Comparison of ENCODE assay signal across 9 mouse cellular contexts in the genomic region with DNA sequence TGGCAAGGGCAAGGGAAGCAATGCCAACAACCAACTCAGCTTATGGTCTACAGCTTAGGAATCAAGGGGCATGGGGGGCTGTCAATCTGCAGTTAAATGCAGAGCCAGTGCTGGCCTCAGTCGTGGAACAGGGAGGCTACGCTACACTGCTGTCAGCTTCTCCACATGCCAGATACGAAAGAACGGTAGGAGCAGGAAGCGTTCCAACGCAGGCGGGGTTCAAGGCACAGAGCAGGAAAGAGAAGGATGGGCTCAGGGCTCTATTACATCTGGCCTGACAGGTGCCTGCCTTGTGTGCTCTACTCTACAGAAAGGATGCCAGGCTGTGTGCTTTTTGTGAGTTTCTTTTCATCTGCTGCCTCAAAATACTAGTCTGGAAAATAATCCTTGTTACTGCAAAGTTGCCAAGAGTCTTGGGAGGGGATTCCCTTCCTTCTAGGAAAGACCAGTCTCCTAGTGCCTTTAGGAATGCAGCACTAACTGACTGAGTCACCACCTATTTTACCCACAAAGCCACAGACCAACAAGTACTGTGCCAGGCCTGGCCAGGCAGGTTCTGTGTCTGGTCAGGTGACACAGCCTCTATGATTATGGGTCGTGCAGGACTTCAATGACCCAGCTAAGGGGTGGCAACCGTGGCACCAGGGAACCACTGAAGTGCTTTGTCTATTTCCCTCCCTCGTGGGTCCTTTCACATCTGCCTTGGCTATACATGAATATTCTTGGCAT. TPM values are rescaled to one million over a fixed set of nuclear protein-coding genes. Genes with fewer than 3 reads are reported as not detected.
A peak's percentile ranks its signal among the peaks of the same experiment; 100 is the strongest.
DNase-seq lines count a peak whose midpoint lies in the region; ATAC-seq and TF ChIP-seq lines count a peak whose summit lies in the region.
"Had no signal": no experiment of that assay in that cellular context is flagged by ENCODE, and none has a peak within 500 bp of the region (broad histone marks: within the 10 kb centered on the region; RNA-seq: fewer than 3 reads in every experiment).

No protein-coding gene starts in this region.

- no peak overlapping the region for H3K4me2 ChIP-seq in hindbrain, postnatal 0 days (ENCODE audit: low read depth, low read length)
- H3K4me2 ChIP-seq in lung, embryonic 16.5 days (ENCODE audit: low read depth, low read length) = no peak overlapping the region
- H3K4me2 ChIP-seq: midbrain, embryonic 15.5 days had no signal

- no peak overlapping the region for H3K4me3 ChIP-seq in hindbrain, postnatal 0 days (ENCODE audit: low read length)
- H3K4me3 ChIP-seq in hindbrain, embryonic 10.5 days = no peak overlapping the region
- H3K4me3 ChIP-seq in lung, embryonic 16.5 days (ENCODE audit: low read length) = no peak overlapping the region
- H3K4me3 ChIP-seq: midbrain, embryonic 15.5 days had no signal

- H3K9ac ChIP-seq in hindbrain, postnatal 0 days (replicated peaks; ENCODE audit: low read length) = no peak overlapping the region
- H3K9ac ChIP-seq in lung, embryonic 16.5 days (ENCODE audit: low read length) = no peak overlapping the region
- H3K9ac ChIP-seq: midbrain, embryonic 15.5 days had no signal

- H3K36me3 ChIP-seq in hindbrain, postnatal 0 days (ENCODE audit: insufficient read depth, low read length) = peaks cover 11% of the 10 kb centered on the region; the same call in 1 of the 2 replicates
- H3K36me3 ChIP-seq in hindbrain, embryonic 10.5 days = peaks cover 40% of the 10 kb centered on the region
- H3K36me3 ChIP-seq in lung, embryonic 16.5 days (ENCODE audit: control insufficient read depth, insufficient read depth, low read length) = peaks cover 6% of the 10 kb centered on the region

- no peak for DNase-seq in hindbrain, postnatal 0 days (ENCODE audit: low spot score)
- no peak for DNase-seq in hindbrain, embryonic 10.5 days (ENCODE audit: low spot score)
- DNase-seq in Muller cell, postnatal 12 days (ENCODE audit: inconsistent ontology term) = peak; percentile 82
- DNase-seq in fibroblast of lung, adult 2 months (ENCODE audit: low read depth) = peak; percentile 88
- no peak for DNase-seq in layer of hippocampus, adult 18-20 months (ENCODE audit: low spot score in 2 of 2)
- DNase-seq: retina, postnatal 1 day had no signal

- H3K27ac ChIP-seq in hindbrain, postnatal 0 days = peak overlapping the region; percentile 49
- no peak overlapping the region for H3K27ac ChIP-seq in hindbrain, embryonic 10.5 days
- H3K27ac ChIP-seq in lung, embryonic 16.5 days (ENCODE audit: low read length) = 0 out of 2 replicates have a peak overlapping the region, but pooled peaks have one; percentile 9
- H3K27ac ChIP-seq: midbrain, embryonic 15.5 days had no signal

- ATAC-seq in hindbrain, postnatal 0 days = peak; percentile 60; the same call in 1 of the 2 replicates
- peak; percentile 59 for ATAC-seq in lung, embryonic 16.5 days (ENCODE audit: low read depth)
- no peak for ATAC-seq in megakaryocyte-erythroid progenitor cell, adult 5-6 weeks (replicated peaks; ENCODE audit: low FRiP score, low TSS enrichment, poor library complexity, severe bottlenecking)
- ATAC-seq: midbrain, embryonic 15.5 days had no signal

- TF ChIP-seq CTCF in hindbrain, postnatal 0 days (IDR thresholded peaks at IDR 0.05; ENCODE audit: low read depth) = no peak

- no peaks in the 10 kb centered on the region for H3K27me3 ChIP-seq in hindbrain, postnatal 0 days (ENCODE audit: insufficient read depth, low read length)
- peaks cover 12% of the 10 kb centered on the region for H3K27me3 ChIP-seq in hindbrain, embryonic 10.5 days (ENCODE audit: insufficient read depth, poor library complexity, severe bottlenecking)
- no peaks in the 10 kb centered on the region for H3K27me3 ChIP-seq in lung, embryonic 16.5 days (ENCODE audit: control insufficient read depth, insufficient read depth, low read depth, low read length)
- H3K27me3 ChIP-seq: midbrain, embryonic 15.5 days had no signal

- H3K4me1 ChIP-seq in hindbrain, postnatal 0 days (ENCODE audit: insufficient read depth, low read length) = no peaks in the 10 kb centered on the region
- H3K4me1 ChIP-seq in hindbrain, embryonic 10.5 days (replicated peaks) = peaks cover 54% of the 10 kb centered on the region
- H3K4me1 ChIP-seq in lung, embryonic 16.5 days (replicated peaks; ENCODE audit: control insufficient read depth, insufficient read depth, low read length) = peaks cover 21% of the 10 kb centered on the region

- no peaks in the 10 kb centered on the region for H3K9me3 ChIP-seq in hindbrain, postnatal 0 days (ENCODE audit: low read length)
- no peaks in the 10 kb centered on the region for H3K9me3 ChIP-seq in hindbrain, embryonic 10.5 days
- no peaks in the 10 kb centered on the region for H3K9me3 ChIP-seq in lung, embryonic 16.5 days (ENCODE audit: control insufficient read depth, low read length)
- H3K9me3 ChIP-seq: midbrain, embryonic 15.5 days had no signal

- WGBS in hindbrain, postnatal 0 days = 35% methylated on average over 10 of the region's 10 CpGs
- WGBS in hindbrain, embryonic 10.5 days = 86% methylated on average over 10 of the region's 10 CpGs
- WGBS in lung, embryonic 16.5 days = 69% methylated on average over 10 of the region's 10 CpGs

RNA-seq across cellular contexts. Expression of gene Nnat, which starts 7.6 kb away (rescaled TPM):
- total RNA-seq in hindbrain, postnatal 0 days (2014; rRNA removed) = 8,203 and 10,251 TPM in 2 replicates
- 5,188 and 5,840 TPM in 2 replicates for polyA plus RNA-seq in hindbrain, postnatal 0 days (2015; fragmentation: Nextera tagmentation; extraction: Ambion mirVana)
- polyA plus RNA-seq in hindbrain, embryonic 10.5 days (2016; fragmentation: Nextera tagmentation; extraction: Ambion mirVana) = 1,503 and 2,739 TPM in 2 replicates
- 614 and 619 TPM in 2 replicates for polyA plus RNA-seq in lung, embryonic 16.5 days (2015; fragmentation: Nextera tagmentation; extraction: Ambion mirVana)
- not detected in 2 replicates for total RNA-seq in megakaryocyte-erythroid progenitor cell, adult 5-6 weeks (2014; fragmentation: Nextera tagmentation)
- total RNA-seq in megakaryocyte-erythroid progenitor cell, adult 5-6 weeks (2017) = not detected in 2 replicates
- 100 to 1,000 TPM; 481 to 624 TPM for total RNA-seq in layer of hippocampus, adult 18-20 months (2021)

RNA-seq across cellular contexts. Expression of gene Blcap, which starts 18.8 kb away (rescaled TPM):
- total RNA-seq in hindbrain, postnatal 0 days (2014; rRNA removed) = 207 and 253 TPM in 2 replicates
- polyA plus RNA-seq in hindbrain, postnatal 0 days (2015; fragmentation: Nextera tagmentation; extraction: Ambion mirVana) = 263 and 284 TPM in 2 replicates
- 78.4 and 100.0 TPM in 2 replicates for polyA plus RNA-seq in hindbrain, embryonic 10.5 days (2016; fragmentation: Nextera tagmentation; extraction: Ambion mirVana)
- polyA plus RNA-seq in lung, embryonic 16.5 days (2015; fragmentation: Nextera tagmentation; extraction: Ambion mirVana) = 52.8 and 56.2 TPM in 2 replicates
- 22.9 and 26.2 TPM in 2 replicates for total RNA-seq in megakaryocyte-erythroid progenitor cell, adult 5-6 weeks (2014; fragmentation: Nextera tagmentation)
- 14.6 and 16.3 TPM in 2 replicates for total RNA-seq in megakaryocyte-erythroid progenitor cell, adult 5-6 weeks (2017)
- total RNA-seq in layer of hippocampus, adult 18-20 months (2021) = 100 to 1,000 TPM; 120 to 136 TPM

Comparison
In these comparisons a context has a peak if more than half of its experiments do, and no peak if none do; other contexts are left out.
1. DNase-seq: peak in Muller cell, postnatal 12 days (single experiment) and fibroblast of lung, adult 2 months (single experiment); none in hindbrain, postnatal 0 days (single experiment), hindbrain, embryonic 10.5 days (single experiment) and layer of hippocampus, adult 18-20 months (0 of 2).
2. RNA of gene Nnat, which starts 7.6 kb away (total RNA-seq): 8,203 to 10,251 TPM in hindbrain, postnatal 0 days and 481 to 624 TPM in layer of hippocampus, adult 18-20 months; not detected in megakaryocyte-erythroid progenitor cell, adult 5-6 weeks; every median in the first group is over 100 times any median in the second.